Comparison of ENCODE assay signal across 8 mouse cellular contexts in genomic region chr1:135020970-135021369, GRCm38 (mm10). TPM values are rescaled to one million over a fixed set of nuclear protein-coding genes. Genes with fewer than 3 reads are reported as not detected.
A peak's percentile ranks its signal among the peaks of the same experiment; 100 is the strongest.
DNase-seq lines count a peak whose midpoint lies in the region; ATAC-seq and TF ChIP-seq lines count a peak whose summit lies in the region.

No protein-coding gene starts in this region.

- H3K4me2 ChIP-seq in heart, embryonic 16.5 days (ENCODE audit: low read depth, low read length): peak overlapping the region; percentile 31; the same call in 1 of the 2 replicates
- no peak overlapping the region for H3K4me2 ChIP-seq in heart, postnatal 0 days (ENCODE audit: low read depth, low read length)
- H3K4me2 ChIP-seq in limb, embryonic 12.5 days: peak overlapping the region; percentile 35
- no peak overlapping the region for H3K4me2 ChIP-seq in forebrain, embryonic 11.5 days (ENCODE audit: low read depth, low read length, severe bottlenecking)

- TF ChIP-seq EP300 in heart, postnatal 0 days (IDR thresholded peaks at IDR 0.05; ENCODE audit: low read depth): no peak

- H3K9ac ChIP-seq in heart, embryonic 16.5 days (ENCODE audit: low read length): 0 out of 2 replicates have a peak overlapping the region, but pooled peaks have one; percentile 37
- H3K9ac ChIP-seq in heart, postnatal 0 days (replicated peaks; ENCODE audit: low read depth, low read length): no peak overlapping the region; the same call in 1 of the 2 replicates
- no peak overlapping the region for H3K9ac ChIP-seq in limb, embryonic 12.5 days (replicated peaks)
- no peak overlapping the region for H3K9ac ChIP-seq in forebrain, embryonic 11.5 days (ENCODE audit: low read length)

- DNase-seq in heart, adult 18-20 months: no peak
- DNase-seq in heart, postnatal 0 days (ENCODE audit: low spot score): peak; percentile 62
- no peak for DNase-seq in thymus, postnatal 14 days
- no peak for DNase-seq in frontal cortex, adult 2 months (ENCODE audit: extremely low spot score in 1 of 2, low spot score in 1 of 2)
- DNase-seq in forebrain, embryonic 11.5 days (ENCODE audit: low spot score): no peak

- H3K27me3 ChIP-seq in heart, embryonic 16.5 days (ENCODE audit: control insufficient read depth, insufficient read depth, low read length): no peaks in the 10 kb centered on the region
- H3K27me3 ChIP-seq in C2C12 (ENCODE audit: control insufficient read depth, insufficient read depth, insufficient read length): no peaks in the 10 kb centered on the region
- no peaks in the 10 kb centered on the region for H3K27me3 ChIP-seq in heart, postnatal 0 days (ENCODE audit: control insufficient read depth, insufficient read depth, low read length)
- peaks cover 19% of the 10 kb centered on the region for H3K27me3 ChIP-seq in limb, embryonic 12.5 days
- no peaks in the 10 kb centered on the region for H3K27me3 ChIP-seq in forebrain, embryonic 11.5 days (ENCODE audit: control insufficient read depth, insufficient read depth, low read length)

- H3K79me3 ChIP-seq in C2C12 (ENCODE audit: low read depth): no peaks in the 10 kb centered on the region

- no peaks in the 10 kb centered on the region for H3K9me3 ChIP-seq in heart, embryonic 16.5 days (replicated peaks; ENCODE audit: control insufficient read depth, low read length)
- H3K9me3 ChIP-seq in heart, postnatal 0 days (replicated peaks; ENCODE audit: control insufficient read depth, low read length): 0 out of 2 replicates have a peak, but pooled peaks cover 5% of the 10 kb centered on the region
- no peaks in the 10 kb centered on the region for H3K9me3 ChIP-seq in limb, embryonic 12.5 days
- no peaks in the 10 kb centered on the region for H3K9me3 ChIP-seq in forebrain, embryonic 11.5 days (ENCODE audit: control insufficient read depth, low read length)

- no peak for TF ChIP-seq CTCF in C2C12 (IDR thresholded peaks at IDR 0.05; ENCODE audit: control insufficient read depth, insufficient read depth, insufficient read length)
- no peak for TF ChIP-seq CTCF in heart, postnatal 0 days (IDR thresholded peaks at IDR 0.05; ENCODE audit: low read depth)

- peak; percentile 74 for ATAC-seq in heart, embryonic 16.5 days (replicated peaks; ENCODE audit: extremely low read depth, insufficient read depth, low FRiP score)
- peak; percentile 77 for ATAC-seq in heart, postnatal 0 days (ENCODE audit: insufficient read depth, low read depth)
- peak; percentile 20; the same call in 1 of the 2 replicates for ATAC-seq in limb, embryonic 12.5 days (ENCODE audit: insufficient number of reproducible peaks, insufficient read depth, low FRiP score, low TSS enrichment, low read depth)
- ATAC-seq in forebrain, embryonic 11.5 days (replicated peaks; ENCODE audit: low FRiP score): no peak

- H3K4me3 ChIP-seq in heart, embryonic 16.5 days (ENCODE audit: low read length): no peak overlapping the region
- H3K4me3 ChIP-seq in C2C12 (ENCODE audit: insufficient read depth, poor library complexity, severe bottlenecking): no peak overlapping the region
- no peak overlapping the region for H3K4me3 ChIP-seq in heart, postnatal 0 days (ENCODE audit: low read depth, low read length)
- no peak overlapping the region for H3K4me3 ChIP-seq in limb, embryonic 12.5 days (replicated peaks)
- no peak overlapping the region for H3K4me3 ChIP-seq in forebrain, embryonic 11.5 days (ENCODE audit: low read depth, low read length)

- H3ac ChIP-seq in C2C12 (ENCODE audit: control insufficient read depth, insufficient read length, low read depth): no peak overlapping the region

- H3K36me3 ChIP-seq in heart, embryonic 16.5 days (ENCODE audit: control insufficient read depth, insufficient read depth): no peaks in the 10 kb centered on the region
- H3K36me3 ChIP-seq in C2C12 (ENCODE audit: control insufficient read depth, insufficient read depth): peaks cover 20% of the 10 kb centered on the region
- no peaks in the 10 kb centered on the region for H3K36me3 ChIP-seq in heart, postnatal 0 days (replicated peaks; ENCODE audit: control insufficient read depth, insufficient read depth, low read length)
- no peaks in the 10 kb centered on the region for H3K36me3 ChIP-seq in limb, embryonic 12.5 days
- no peaks in the 10 kb centered on the region for H3K36me3 ChIP-seq in forebrain, embryonic 11.5 days (ENCODE audit: control insufficient read depth, insufficient read depth, low read length)

- no peaks in the 10 kb centered on the region for H3K79me2 ChIP-seq in C2C12 (ENCODE audit: control insufficient read depth, insufficient read depth)

- H3K27ac ChIP-seq in heart, embryonic 16.5 days (ENCODE audit: low read length): peak overlapping the region; percentile 51
- H3K27ac ChIP-seq in heart, postnatal 0 days (ENCODE audit: low read depth): peak overlapping the region; percentile 64
- H3K27ac ChIP-seq in limb, embryonic 12.5 days: peak overlapping the region; percentile 59
- no peak overlapping the region for H3K27ac ChIP-seq in forebrain, embryonic 11.5 days (ENCODE audit: low read depth, low read length)

- H3K4me1 ChIP-seq in heart, embryonic 16.5 days (ENCODE audit: control insufficient read depth, insufficient read depth, low read length): peaks cover 56% of the 10 kb centered on the region
- H3K4me1 ChIP-seq in heart, postnatal 0 days (ENCODE audit: control insufficient read depth, insufficient read depth): peaks cover 42% of the 10 kb centered on the region
- peaks cover 47% of the 10 kb centered on the region for H3K4me1 ChIP-seq in limb, embryonic 12.5 days (replicated peaks)
- peaks cover 8% of the 10 kb centered on the region; the same call in 1 of the 2 replicates for H3K4me1 ChIP-seq in forebrain, embryonic 11.5 days (replicated peaks; ENCODE audit: control insufficient read depth, insufficient read depth, low read length)

- 9% methylated on average over 5 of the region's 5 CpGs for WGBS in heart, embryonic 16.5 days
- 9% methylated on average over 5 of the region's 5 CpGs for WGBS in heart, postnatal 0 days
- 11% methylated on average over 5 of the region's 5 CpGs for WGBS in limb, embryonic 12.5 days
- 69% methylated on average over 5 of the region's 5 CpGs for WGBS in forebrain, embryonic 11.5 days

TF ChIP-seq in C2C12, 6 proteins besides CTCF, POLR2A, EP300 and RAD21:
- TF ChIP-seq CEBPB (IDR thresholded peaks at IDR 0.05; ENCODE audit: low read depth): no peak
- TF ChIP-seq FOSL1 (IDR thresholded peaks at IDR 0.05; ENCODE audit: insufficient read depth, low read length, poor library complexity, severe bottlenecking): peak; percentile 35
- peak; percentile 38 for TF ChIP-seq MAX (IDR thresholded peaks at IDR 0.05)
- TF ChIP-seq MYOG (IDR thresholded peaks at IDR 0.05; ENCODE audit: control insufficient read depth, extremely low read depth, insufficient read length): no peak
- peak; percentile 86 for TF ChIP-seq MYOD1 (IDR thresholded peaks at IDR 0.05; ENCODE audit: control insufficient read depth, insufficient read length, low read depth)
- no peak for TF ChIP-seq USF1 (IDR thresholded peaks at IDR 0.05; ENCODE audit: low read depth)
TF ChIP-seq in C2C12: peak in this region for 3.

RNA-seq across cellular contexts. Expression of gene Ube2t, which starts 58.6 kb away (rescaled TPM):
- 49.7 and 54.6 TPM in 2 replicates for polyA plus RNA-seq in heart, embryonic 16.5 days (2015; fragmentation: Nextera tagmentation; extraction: Ambion mirVana)
- total RNA-seq in heart, adult 18-20 months (2021): 1 to 10 TPM; 6.7 to 8.1 TPM
- 13.5 TPM for polyA plus RNA-seq in C2C12 (2012; fragmentation: generic; extraction: Trizol)
- 30.2 and 34.3 TPM in 2 replicates for total RNA-seq in heart, postnatal 0 days (2014; rRNA removed; ENCODE audit: low replicate concordance)
- 22.5 and 25.3 TPM in 2 replicates for polyA plus RNA-seq in heart, postnatal 0 days (2015; fragmentation: Nextera tagmentation; extraction: Ambion mirVana)
- 40.7 and 45.6 TPM in 2 replicates for polyA plus RNA-seq in limb, embryonic 12.5 days (2016; fragmentation: Nextera tagmentation; extraction: Ambion mirVana)
- 2.5 and 3.0 TPM in 2 replicates for polyA plus RNA-seq in frontal cortex, adult 2 months (2012; rRNA removed)
- 53.4 and 56.5 TPM in 2 replicates for polyA plus RNA-seq in forebrain, embryonic 11.5 days (2014; fragmentation: Nextera tagmentation; extraction: Ambion mirVana)

Comparison
In these comparisons a context has a peak if more than half of its experiments do, and no peak if none do; other contexts are left out.
1. H3K4me2 ChIP-seq: peak in heart, embryonic 16.5 days (single experiment) and limb, embryonic 12.5 days (single experiment); none in heart, postnatal 0 days (single experiment) and forebrain, embryonic 11.5 days (single experiment).